Mouse (Mus musculus): ENCODE data around the gene Otop2. TPM values are rescaled to one million over a fixed set of nuclear protein-coding genes. Genes with fewer than 3 reads are reported as not detected.
A peak's percentile ranks its signal among the peaks of the same experiment; 100 is the strongest.

Gene Otop2
- total and polyA plus RNA-seq, 2 experiments from 2014 or later: 0.13 TPM; not detected in 1

DNA sequence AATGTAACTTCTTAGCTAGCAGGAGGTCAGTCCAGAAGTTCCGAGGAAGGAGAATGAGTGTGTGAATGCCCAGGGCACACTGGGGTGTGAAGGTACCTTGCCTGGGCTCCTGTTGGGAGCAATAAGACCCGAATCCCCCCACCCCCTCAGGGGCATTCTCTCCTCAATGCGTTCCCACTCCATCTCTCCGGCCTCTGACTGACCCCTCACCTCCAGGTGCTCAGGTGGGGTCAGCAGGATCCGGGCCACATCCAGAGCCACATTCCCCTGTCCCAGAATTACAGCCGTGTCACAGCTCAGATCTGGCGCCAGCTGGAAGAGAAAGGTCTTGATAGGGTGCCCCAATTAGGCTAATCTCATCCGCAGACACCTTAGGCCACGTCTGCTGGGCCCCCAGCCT is 35.9 kb upstream of the Otop2 start:
- Histone ChIP-seq H3K9ac (no peak overlapping the region), H3K27ac (ENCODE audit: low read depth, low read length) (no peak overlapping the region), H3K4me2 (ENCODE audit: low read depth) (no peak overlapping the region), H3K36me3 (ENCODE audit: insufficient read depth) (peaks cover 24% of the 10 kb centered on the region), H3K4me1 (ENCODE audit: insufficient read depth) (0 out of 2 replicates have a peak, but pooled peaks cover 1% of the 10 kb centered on the region), H3K4me3 (ENCODE audit: low read depth, low read length) (no peak overlapping the region), H3K27me3 (ENCODE audit: insufficient read depth, low read length) (peaks cover 17% of the 10 kb centered on the region), H3K9me3 (ENCODE audit: low read length) (no peaks in the 10 kb centered on the region)
- DNase-seq: no peak
- no peak for TF ChIP-seq CTCF (IDR thresholded peaks at IDR 0.05; ENCODE audit: low read depth)
- WGBS: 86% methylated on average over 9 of the region's 9 CpGs
- ATAC-seq: no peak

DNA sequence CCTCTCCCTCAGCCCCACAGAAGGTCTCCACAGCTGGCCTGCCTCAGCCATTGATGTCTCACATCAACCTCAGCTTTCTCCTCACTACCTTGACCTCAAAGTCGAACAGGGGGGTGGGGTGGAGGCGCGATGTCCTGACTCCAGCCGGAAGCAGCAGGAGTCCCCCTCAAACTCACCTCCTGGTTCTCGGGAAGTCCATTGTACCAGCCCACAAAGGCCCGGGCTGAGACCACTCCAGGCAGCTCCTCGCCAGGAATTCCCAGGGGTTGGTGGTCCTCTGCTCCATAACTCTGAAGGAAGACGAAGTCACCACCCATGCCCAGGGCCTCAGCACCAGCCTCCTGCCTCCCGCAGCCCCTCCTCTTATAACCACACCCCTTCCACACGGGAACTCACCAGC is 35.5 kb upstream of the Otop2 start:
- Histone ChIP-seq H3K4me1 (ENCODE audit: insufficient read depth) (0 out of 2 replicates have a peak, but pooled peaks cover 6% of the 10 kb centered on the region), H3K4me3 (ENCODE audit: low read depth, low read length) (no peak overlapping the region), H3K9ac (no peak overlapping the region), H3K36me3 (ENCODE audit: insufficient read depth) (peaks cover 24% of the 10 kb centered on the region), H3K9me3 (ENCODE audit: low read length) (no peaks in the 10 kb centered on the region), H3K27me3 (ENCODE audit: insufficient read depth, low read length) (peaks cover 13% of the 10 kb centered on the region), H3K27ac (ENCODE audit: low read depth, low read length) (no peak overlapping the region), H3K4me2 (ENCODE audit: low read depth) (no peak overlapping the region)
- WGBS: 69% methylated on average over 10 of the region's 10 CpGs
- ATAC-seq (no peak), DNase-seq (no peak)
- no peak for TF ChIP-seq CTCF (IDR thresholded peaks at IDR 0.05; ENCODE audit: low read depth)

DNA sequence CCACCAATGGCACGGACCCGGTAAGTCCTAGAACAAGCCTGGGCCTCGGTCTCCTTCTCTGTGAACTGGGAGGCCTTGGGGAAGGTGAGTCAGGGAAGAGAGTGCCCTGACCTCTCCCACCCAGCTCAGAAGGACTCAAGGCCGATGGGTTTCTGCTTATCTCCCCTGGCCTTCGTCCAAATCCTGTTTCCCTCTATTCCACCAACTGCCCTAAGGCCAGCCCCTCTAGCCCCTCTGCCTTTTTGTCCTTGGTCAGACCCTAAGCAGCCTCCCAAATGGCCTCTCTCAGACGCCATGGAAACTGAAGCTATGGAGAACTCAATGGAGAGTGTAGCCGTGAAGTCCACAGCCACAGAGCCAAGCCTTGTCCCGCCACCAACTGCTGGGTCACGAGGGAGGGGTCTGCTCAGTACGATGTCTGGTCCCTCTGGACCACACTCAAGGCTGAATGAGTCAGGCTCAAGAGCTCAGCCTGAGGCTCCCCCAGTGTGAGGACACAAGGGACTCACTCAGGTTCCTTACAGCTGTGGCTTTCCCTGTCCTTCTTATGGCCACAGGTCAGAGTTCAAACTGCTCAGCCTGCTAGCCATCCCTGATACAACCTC is 34.0 kb upstream of the Otop2 start:
- Histone ChIP-seq H3K9me3 (ENCODE audit: low read length) (no peaks in the 10 kb centered on the region), H3K27ac (ENCODE audit: low read depth, low read length) (no peak overlapping the region), H3K9ac (no peak overlapping the region), H3K4me2 (ENCODE audit: low read depth) (no peak overlapping the region), H3K36me3 (ENCODE audit: insufficient read depth) (peaks cover 23% of the 10 kb centered on the region), H3K4me3 (ENCODE audit: low read depth, low read length) (no peak overlapping the region), H3K4me1 (ENCODE audit: insufficient read depth) (0 out of 2 replicates have a peak, but pooled peaks cover 6% of the 10 kb centered on the region), H3K27me3 (ENCODE audit: insufficient read depth, low read length) (peaks cover 6% of the 10 kb centered on the region)
- WGBS: 75% methylated on average over 10 of the region's 10 CpGs
- DNase-seq (no peak), ATAC-seq (no peak)
- no peak for TF ChIP-seq CTCF (IDR thresholded peaks at IDR 0.05; ENCODE audit: low read depth)

DNA sequence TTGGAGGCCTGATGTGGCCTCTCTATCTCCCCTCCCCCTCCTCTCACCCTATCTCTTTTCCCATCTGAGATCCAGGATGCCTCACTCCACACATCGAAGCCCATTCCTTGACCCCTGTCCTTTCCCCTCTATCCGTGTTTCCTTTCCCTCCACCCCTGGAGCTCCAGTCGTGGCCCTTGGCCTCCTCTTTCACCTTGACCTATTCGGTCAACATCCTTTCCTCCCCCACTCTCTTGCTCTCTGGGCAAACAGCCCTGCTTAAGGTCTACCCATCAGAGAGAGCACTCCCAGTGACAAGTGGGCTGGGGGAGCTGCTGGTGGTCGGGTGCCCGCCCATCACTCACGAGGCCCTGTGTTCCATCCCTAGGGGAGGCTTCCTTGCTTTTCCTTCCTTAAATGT is 33.2 kb upstream of the Otop2 start:
- Histone ChIP-seq H3K27me3 (ENCODE audit: insufficient read depth, low read length) (no peaks in the 10 kb centered on the region), H3K36me3 (ENCODE audit: insufficient read depth) (peaks cover 16% of the 10 kb centered on the region), H3K4me2 (ENCODE audit: low read depth) (no peak overlapping the region), H3K9ac (no peak overlapping the region), H3K9me3 (ENCODE audit: low read length) (no peaks in the 10 kb centered on the region), H3K4me1 (ENCODE audit: insufficient read depth) (0 out of 2 replicates have a peak, but pooled peaks cover 6% of the 10 kb centered on the region), H3K27ac (ENCODE audit: low read depth, low read length) (no peak overlapping the region), H3K4me3 (ENCODE audit: low read depth, low read length) (no peak overlapping the region)
- TF ChIP-seq CTCF (IDR thresholded peaks at IDR 0.05; ENCODE audit: low read depth): no peak
- WGBS: 75% methylated on average over 7 of the region's 7 CpGs
- DNase-seq (no peak), ATAC-seq (no peak)

DNA sequence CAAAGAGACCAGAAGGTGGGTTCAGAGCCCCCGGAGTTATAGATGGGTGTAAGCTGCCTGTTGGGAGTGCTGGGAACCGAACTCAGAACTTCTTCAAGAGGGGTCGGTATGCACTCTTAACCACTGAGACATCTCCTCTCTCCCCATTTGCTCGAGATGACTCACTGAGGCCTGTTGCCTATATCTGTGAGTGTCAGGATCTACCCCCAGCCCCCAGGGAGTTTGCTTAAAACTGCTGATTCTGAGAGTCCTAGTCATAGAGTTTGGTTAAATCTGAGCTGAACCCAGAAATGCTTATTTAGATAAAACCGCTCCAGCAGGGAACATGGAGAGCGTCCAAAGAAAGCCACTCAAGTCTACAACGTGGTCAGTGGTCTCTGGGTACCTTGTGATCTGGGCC is 32.8 kb upstream of the Otop2 start:
- DNase-seq (no peak), ATAC-seq (no peak)
- H3K9ac ChIP-seq: no peak overlapping the region
- 93% methylated on average over 7 of the region's 7 CpGs for WGBS
- H3K27ac ChIP-seq (ENCODE audit: low read depth, low read length): no peak overlapping the region
- peaks cover 11% of the 10 kb centered on the region for H3K36me3 ChIP-seq (ENCODE audit: insufficient read depth)
- no peak for TF ChIP-seq CTCF (IDR thresholded peaks at IDR 0.05; ENCODE audit: low read depth)
- no peaks in the 10 kb centered on the region for H3K27me3 ChIP-seq (ENCODE audit: insufficient read depth, low read length)
- 0 out of 2 replicates have a peak, but pooled peaks cover 6% of the 10 kb centered on the region for H3K4me1 ChIP-seq (ENCODE audit: insufficient read depth)
- H3K9me3 ChIP-seq (ENCODE audit: low read length): no peaks in the 10 kb centered on the region
- H3K4me2 ChIP-seq (ENCODE audit: low read depth): no peak overlapping the region
- H3K4me3 ChIP-seq (ENCODE audit: low read depth, low read length): no peak overlapping the region

DNA sequence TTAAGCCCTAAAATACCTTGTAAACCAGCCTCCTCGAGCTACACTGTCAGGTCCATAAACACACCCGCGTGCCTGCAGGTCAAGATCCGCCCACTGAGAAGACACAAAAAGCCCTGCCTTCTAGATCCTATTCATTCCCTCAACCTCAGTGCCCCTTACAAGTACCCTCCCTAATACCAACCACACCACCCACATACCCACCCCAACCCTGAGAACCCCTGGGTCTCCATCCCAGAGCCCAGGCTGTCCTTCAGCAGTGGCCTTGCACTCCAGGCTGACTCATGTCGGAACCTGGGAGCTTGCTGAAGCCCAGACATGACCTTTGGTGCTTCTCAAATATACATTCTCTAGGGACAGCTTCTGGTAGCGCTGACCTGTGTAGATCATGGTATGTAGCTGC is 32.2 kb upstream of the Otop2 start:
- DNase-seq (no peak), ATAC-seq (no peak)
- Histone ChIP-seq H3K9me3 (ENCODE audit: low read length) (no peaks in the 10 kb centered on the region), H3K4me2 (ENCODE audit: low read depth) (no peak overlapping the region), H3K4me3 (ENCODE audit: low read depth, low read length) (no peak overlapping the region), H3K36me3 (ENCODE audit: insufficient read depth) (peaks cover 6% of the 10 kb centered on the region; the same call in 1 of the 2 replicates), H3K27ac (ENCODE audit: low read depth, low read length) (no peak overlapping the region), H3K4me1 (ENCODE audit: insufficient read depth) (0 out of 2 replicates have a peak, but pooled peaks cover 6% of the 10 kb centered on the region), H3K9ac (no peak overlapping the region), H3K27me3 (ENCODE audit: insufficient read depth, low read length) (no peaks in the 10 kb centered on the region)
- no peak for TF ChIP-seq CTCF (IDR thresholded peaks at IDR 0.05; ENCODE audit: low read depth)
- WGBS: 96% methylated on average over 6 of the region's 6 CpGs

DNA sequence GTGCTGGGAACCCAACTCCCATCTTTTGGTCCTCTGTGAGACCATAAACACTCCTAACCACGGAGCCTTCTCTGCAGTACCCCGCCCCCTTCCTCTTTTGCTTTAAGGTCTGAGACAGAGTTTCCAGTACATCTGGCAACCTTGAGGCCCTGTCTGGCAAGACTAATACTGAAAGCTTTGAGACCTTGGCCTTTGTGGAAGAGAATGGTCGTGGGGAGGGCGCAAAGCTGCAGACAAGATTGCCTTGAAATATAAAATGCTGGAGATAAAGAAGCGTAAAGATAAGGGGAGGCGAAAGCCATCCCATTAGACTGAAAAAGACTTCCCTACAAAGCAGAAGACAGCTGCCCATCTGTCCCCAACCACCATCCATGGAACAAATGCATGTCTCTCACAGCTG is 31.5 kb upstream of the Otop2 start:
- peak overlapping the region; percentile 78 for H3K4me2 ChIP-seq (ENCODE audit: low read depth)
- TF ChIP-seq CTCF (IDR thresholded peaks at IDR 0.05; ENCODE audit: low read depth): no peak
- no peaks in the 10 kb centered on the region for H3K9me3 ChIP-seq (ENCODE audit: low read length)
- no peaks in the 10 kb centered on the region for H3K27me3 ChIP-seq (ENCODE audit: insufficient read depth, low read length)
- 88% methylated on average over 6 of the region's 6 CpGs for WGBS
- no peak overlapping the region for H3K27ac ChIP-seq (ENCODE audit: low read depth, low read length)
- H3K36me3 ChIP-seq (ENCODE audit: insufficient read depth): peaks cover 6% of the 10 kb centered on the region; the same call in 1 of the 2 replicates
- 0 out of 2 replicates have a peak, but pooled peaks cover 6% of the 10 kb centered on the region for H3K4me1 ChIP-seq (ENCODE audit: insufficient read depth)
- ATAC-seq: no peak
- no peak for DNase-seq
- H3K4me3 ChIP-seq (ENCODE audit: low read depth, low read length): no peak overlapping the region
- H3K9ac ChIP-seq: no peak overlapping the region
